Mouse (Mus musculus) spleen, adult 18-20 months (tissue): Measurements from ENCODE around the gene Larp1b.

ENCODE experiments used
- DNase-seq, 2 experiments: peaks; one replicate each; pipeline ENCODE4 v3.0.0; 2022; ENCODE audit warnings: mixed read lengths in 2 of 2

Larp1b gene

GRCm38 (mm10) chr3:41030705-41031104 is 81.1 kb downstream of the Larp1b start:
- DNase-seq = no peak

DNA sequence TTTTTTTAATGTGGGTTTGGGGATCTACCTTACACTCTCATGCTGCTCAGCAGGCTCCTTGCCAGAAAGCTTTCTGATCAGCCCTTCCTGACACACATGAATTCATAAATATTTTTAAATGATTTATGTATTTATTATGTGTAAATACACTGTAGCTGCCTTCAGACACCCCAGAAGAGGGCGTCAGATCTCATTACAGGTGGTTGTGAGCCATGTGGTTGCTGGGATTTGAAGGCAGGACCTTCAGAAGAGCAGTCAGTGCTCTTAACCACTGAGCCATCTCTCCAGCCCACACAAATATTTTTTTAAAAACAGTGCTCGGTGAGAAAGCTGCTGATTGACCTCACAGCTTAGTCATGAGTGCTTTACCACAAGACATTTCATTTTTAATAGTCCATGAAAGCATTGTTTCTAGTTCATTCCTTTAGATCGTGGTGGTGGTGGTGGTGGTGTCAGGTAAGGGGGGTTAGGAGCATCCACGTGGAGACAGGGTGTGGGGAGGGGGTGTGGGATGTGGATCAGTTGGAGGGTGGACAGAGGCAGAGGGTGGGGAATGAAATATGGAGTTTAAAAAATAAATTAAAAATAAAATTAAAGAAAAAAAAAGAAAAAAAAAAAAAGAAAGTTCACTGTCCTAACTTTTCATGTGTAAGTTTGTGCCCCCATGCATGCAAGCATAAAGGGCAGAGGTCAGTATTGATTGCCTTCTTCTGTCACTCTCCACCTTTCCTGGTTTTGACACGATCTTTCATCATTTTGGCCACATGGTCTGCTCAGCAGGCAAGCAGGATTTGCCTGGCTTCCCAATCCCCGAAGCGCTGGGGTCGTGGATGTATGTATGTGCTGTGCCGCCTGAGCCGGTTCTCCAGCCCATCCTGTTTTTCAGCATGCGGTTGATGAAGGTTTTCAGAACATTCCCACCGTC is 81.9 kb downstream of the Larp1b start:
- no peak for DNase-seq

DNA sequence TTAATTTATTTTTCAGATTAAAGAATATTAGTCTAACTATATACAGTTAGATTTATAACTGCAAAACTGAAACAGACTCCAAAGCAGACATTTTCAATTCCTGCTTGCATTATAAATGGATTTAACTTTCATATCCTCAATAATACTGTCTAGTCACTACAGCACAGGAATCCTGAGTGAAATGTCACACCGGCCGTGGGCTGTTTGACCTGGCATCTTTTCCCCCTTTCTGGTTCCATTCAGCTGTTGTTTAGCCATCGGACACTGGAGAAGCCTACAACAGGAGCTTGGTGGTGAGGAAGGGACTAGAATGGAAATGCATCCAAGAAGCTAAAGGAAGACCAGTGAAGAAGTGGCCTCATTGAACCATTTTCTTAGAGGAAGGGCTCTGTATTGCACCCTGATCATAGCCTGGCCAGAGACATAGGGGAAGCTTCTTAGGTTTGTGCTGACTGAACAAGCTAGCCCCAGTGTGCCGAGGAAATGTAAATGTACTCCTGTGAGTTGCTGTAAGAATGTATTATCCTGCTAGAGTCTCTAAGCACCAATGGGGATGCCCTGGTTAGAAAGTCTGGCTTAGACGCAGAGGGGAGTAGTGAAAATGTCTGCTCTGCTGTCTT is 88.8 kb downstream of the Larp1b start:
- DNase-seq = no peak

DNA sequence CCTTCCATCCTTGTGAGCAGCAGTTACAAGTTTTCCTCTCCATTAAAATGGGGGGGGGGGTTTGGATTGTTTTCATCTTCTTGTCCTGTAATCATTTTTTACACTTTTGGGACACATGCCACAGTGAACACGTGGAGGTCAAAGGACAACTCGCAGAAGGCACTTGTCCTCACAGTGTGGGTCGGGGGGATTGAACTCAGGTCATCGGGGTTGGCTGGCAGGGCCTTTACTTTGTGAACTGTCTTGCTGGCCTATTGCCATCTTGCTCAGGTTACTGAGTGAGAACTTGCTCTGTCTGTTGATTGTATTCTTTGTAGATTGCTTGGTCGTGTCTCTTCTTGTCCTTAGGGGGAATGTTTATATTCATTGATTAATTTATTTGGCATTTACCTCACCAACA is 91.6 kb downstream of the Larp1b start:
- DNase-seq = no peak

DNA sequence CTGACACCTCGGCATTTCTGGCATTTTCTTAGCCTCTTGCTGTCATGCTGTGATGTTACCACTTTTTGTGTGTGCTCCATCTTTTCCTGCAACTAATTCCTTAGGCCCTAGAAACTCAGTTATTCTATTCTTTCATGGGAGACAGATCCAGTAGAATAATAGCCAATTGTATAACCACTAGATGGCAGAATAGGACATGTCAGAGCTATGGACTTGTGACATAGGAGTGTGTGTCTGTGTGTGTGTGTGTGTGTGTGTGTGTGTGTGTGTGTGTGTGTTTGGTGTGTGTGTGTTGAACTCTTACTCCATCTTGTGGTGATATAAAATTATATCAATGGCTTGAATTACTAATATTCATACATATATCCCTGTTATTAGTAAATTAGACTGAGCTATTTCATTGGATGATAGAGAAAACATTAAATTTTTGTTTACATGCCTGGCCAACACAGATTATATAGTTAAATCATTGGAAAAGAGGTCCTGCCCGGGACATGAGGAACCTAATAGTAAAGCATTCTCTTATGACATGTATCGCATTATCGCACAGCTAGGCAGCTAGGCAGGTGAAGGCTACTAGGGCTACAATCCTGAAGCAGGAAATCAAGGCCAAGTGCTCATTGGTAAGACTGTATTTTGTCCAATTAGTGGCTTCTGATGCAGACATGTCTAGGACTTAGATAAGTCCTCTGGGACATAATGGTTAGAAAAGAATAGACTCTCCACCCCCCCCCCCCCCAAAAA is 92.7 kb downstream of the Larp1b start:
- DNase-seq = no peak

GRCm38 (mm10) chr3:41043756-41044354 is 94.2 kb downstream of the Larp1b start:
- DNase-seq = no peak

DNA sequence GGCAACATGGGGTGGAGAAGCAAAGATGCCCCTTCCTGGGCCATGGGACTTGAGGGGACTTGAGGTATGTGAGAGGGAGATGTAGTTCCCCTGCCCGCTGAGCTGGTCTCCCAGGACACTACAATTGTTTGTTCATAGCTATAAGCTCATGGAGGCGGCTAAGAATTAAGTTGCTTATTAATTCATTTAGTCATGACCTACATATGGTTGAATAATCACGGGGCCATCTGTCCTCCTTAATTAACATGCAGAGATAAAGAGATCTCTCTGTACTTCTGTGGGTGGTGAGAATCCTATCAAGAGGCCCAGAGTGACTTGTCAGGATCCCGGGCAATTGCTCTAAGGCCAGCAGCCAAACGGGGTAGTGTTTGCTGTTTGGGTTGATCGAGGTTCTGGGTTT is 98.2 kb downstream of the Larp1b start:
- no peak for DNase-seq

GRCm38 (mm10) chr3:41053334-41053733 is 103.7 kb downstream of the Larp1b start:
- DNase-seq = no peak

DNA sequence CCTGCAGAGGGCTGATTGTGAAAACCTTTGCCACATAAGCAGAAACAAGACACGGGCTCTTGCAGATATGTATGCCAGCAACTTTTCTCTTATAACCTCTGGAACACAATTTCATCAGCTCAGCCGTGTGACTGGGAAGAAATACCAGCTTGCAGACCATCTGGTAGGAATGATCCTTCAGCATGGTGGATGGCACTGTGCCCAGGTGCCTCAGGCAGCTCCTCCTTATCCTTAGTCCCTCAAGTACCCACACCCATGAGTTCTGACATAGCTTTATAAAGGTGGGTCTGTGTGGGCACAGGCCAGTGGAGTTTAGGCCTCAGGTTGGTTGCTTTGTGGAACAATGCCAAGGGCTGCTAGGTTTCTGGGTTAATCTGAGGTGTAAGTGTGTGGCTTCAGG is 108.8 kb downstream of the Larp1b start:
- no peak for DNase-seq

DNA sequence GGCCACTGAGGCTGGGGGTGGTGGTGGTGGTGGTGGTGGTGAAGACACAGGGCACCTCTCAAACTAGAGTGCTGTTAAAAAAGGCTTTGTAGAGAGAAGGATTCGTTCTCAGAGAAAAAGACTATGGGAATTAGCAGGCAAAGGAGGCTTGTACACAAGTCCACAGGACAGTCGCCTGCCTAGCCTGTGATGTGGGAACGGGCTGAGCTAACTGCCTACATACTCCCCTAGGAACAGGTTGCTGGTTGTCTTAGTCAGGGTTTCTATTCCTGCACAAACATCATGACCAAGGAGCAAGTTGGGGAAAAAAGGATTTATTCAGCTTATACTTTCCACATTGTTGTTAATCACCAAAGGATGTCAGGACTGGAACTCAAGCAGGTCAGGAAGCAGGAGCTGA is 109.6 kb downstream of the Larp1b start:
- DNase-seq = no peak

DNA sequence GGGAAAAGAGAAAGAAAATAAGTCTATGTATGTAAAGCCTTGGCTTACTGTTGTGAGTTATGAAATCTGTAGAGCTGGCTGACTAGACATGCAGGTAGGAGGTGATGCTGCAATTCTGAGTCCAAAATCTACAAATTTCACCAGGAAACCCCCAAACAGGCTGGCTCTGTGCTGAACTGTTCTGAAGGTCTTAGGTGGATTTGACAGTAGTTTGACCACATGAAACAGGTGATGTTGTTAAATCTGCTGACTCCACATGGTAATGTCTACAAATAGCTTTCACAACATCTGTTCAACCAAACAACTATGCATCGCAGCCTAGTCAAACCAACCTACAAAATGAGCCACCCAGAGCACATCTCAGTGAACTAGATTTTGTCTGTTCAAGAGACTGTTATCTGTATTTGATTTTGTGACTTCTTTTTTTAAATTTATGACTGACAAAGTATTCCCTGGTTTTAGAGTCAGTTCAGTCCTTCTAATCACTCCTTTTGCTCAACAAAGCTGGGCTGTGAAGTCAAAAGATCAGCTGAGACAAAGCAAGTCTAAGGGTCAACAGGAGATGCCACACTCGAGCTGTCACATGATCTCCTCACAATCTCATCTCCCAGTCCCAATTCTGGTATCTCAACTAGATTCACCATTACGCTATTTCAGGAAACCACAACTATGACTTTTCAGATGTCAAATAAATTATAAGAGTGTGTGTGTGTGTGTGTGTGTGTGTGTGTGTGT is 112.4 kb downstream of the Larp1b start:
- DNase-seq = no peak

- no peak for DNase-seq
Observed at GRCm38 (mm10) chr3:41062758-41063157, 113.1 kb downstream of the Larp1b start.

GRCm38 (mm10) chr3:41065320-41065719 is 115.7 kb downstream of the Larp1b start:
- no peak for DNase-seq

GRCm38 (mm10) chr3:41070519-41070918 is 120.9 kb downstream of the Larp1b start:
- no peak for DNase-seq

GRCm38 (mm10) chr3:41075376-41075775 is 125.7 kb downstream of the Larp1b start:
- DNase-seq = no peak

- DNase-seq = no peak
Observed at GRCm38 (mm10) chr3:41078673-41079072, 129.0 kb downstream of the Larp1b start.

- DNase-seq = no peak
Observed at GRCm38 (mm10) chr3:41080724-41081123, 131.1 kb downstream of the Larp1b start.

DNA sequence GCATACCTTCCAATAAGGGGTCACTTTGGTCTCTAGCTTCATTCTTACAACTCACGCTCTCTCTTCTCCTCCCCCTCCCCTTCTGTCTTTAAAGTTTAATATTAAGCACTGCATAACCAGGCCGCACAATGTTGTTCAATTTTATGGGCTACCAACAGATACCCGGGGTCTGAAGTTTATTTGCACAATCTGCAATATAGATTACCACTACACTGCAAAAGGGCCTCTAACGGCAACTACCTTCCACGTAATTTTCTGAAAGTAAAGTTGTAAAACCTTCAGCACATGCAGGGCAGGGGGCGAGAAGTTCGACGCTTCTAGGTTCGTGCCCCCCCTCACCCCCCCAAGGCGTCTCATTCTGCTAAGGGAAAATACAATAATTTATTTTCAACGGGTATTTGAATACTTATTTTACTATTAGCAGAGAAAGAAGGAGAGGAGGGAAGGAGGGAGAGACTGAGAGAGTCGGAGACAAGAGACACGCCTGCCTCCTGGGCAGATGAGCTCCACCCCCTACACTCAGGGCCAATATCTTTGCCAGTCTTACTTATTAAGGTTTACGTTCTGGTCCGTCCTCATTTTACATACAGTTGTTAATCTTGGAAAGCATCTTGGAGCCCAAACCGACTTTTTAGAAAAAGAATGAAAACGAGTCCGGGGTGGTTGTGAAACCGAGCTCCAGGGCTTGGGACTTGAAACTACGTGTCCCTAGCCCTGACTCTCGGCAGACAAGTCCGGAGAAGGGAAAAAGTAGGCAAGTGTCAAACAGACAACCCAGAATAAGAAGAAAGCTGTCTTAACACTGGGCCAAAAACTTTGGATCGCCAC is 132.1 kb downstream of the Larp1b start:
- DNase-seq = no peak

GRCm38 (mm10) chr3:41082520-41082884 is 132.9 kb downstream of the Larp1b start:
- DNase-seq = no peak

- DNase-seq = peak; percentile 96 to 97
Observed at GRCm38 (mm10) chr3:41082885-41083789, 133.5 kb downstream of the Larp1b start, which contains the start of gene Pgrmc2. Gene Pgrmc2, minus strand, starts transcription at chr3:41083046.

DNA sequence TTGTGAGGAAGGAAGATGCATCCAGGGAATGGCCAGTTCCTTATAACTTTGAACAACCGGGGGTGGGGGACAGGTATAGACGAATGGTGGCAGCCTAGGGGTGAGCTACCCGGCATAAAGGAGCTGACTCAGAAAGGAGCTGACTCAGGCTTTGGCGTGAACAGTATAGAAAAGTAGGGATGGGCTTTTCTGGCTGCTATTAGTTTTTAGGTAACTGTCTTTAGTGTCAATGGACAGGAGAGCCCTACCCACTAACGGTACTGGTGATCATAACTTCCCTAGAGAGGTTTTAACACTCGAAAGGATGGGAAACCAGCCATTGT is 134.1 kb downstream of the Larp1b start:
- no peak for DNase-seq
